ENCODE assay signal across 8 mouse cellular contexts in the genomic region with DNA sequence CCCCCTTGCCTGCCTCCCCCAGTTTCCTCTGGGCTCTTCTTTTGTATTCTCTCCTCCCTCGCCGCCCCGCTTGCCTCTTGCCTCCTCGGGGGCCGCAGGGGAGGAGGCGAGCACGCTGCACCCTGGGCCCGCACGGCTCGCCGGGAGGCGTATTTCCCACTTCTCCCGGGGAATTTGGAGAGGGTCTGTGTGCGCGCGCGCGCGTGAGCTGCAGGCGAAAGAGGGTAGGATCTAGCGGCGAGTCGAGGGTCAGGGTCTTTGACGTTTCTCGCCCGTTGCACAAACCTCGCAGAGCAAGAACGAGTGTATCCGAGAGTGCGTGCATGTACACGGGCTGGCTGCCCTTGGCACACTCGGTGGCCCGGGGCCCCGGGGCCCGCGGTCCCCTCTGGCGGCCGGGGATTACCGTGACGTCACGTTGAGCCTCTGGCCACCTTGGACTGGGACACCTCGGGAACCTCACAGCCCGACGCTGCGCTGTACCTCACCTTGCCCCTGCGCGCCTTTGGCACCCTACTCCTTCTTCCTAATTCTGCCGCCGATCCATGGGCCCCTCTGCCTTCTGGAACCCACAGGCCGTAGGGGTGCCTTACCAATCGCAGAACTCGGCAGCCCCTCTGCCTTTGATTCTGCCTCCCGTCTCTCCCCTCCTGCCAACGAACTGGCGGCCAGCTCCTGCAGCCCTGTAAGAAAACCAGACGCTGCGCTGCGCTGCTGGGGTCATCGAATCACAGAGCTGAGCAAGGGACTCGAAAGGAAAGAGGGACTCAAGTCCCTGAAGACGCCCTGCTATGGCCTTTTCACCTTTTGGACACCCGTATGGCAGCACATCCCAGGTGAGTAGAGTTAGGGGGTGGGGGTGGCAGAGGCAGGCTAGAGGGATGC. TPM values are rescaled to one million over a fixed set of nuclear protein-coding genes. Genes with fewer than 3 reads are reported as not detected.
DNase-seq lines count a peak whose midpoint lies in the region; ATAC-seq lines count a peak whose summit lies in the region.

A gene (plus strand): TSS at position 45 of the 885 bp plus-strand sequence.

- peak within 1 kb of the TSS; percentile 55 for H3K9ac ChIP-seq in heart, embryonic 16.5 days (ENCODE audit: low read length)

- H3K27me3 ChIP-seq in heart, embryonic 16.5 days (ENCODE audit: control insufficient read depth, insufficient read depth, low read length), result peaks cover 89% of the 10 kb centered on the region
- H3K27me3 ChIP-seq in midbrain, embryonic 10.5 days (ENCODE audit: low read depth, poor library complexity, severe bottlenecking), result peaks cover 100% of the 10 kb centered on the region

- H3K9me3 ChIP-seq in heart, embryonic 16.5 days (replicated peaks; ENCODE audit: control insufficient read depth, low read length), result no peaks in the 10 kb centered on the region
- H3K9me3 ChIP-seq in midbrain, embryonic 10.5 days (replicated peaks), result no peaks in the 10 kb centered on the region

- peak within 1 kb of the TSS; percentile 57 for H3K4me3 ChIP-seq in heart, embryonic 16.5 days (ENCODE audit: low read length)
- peak within 1 kb of the TSS; percentile 68 for H3K4me3 ChIP-seq in midbrain, embryonic 10.5 days

- peak; percentile 10 to 13 for DNase-seq in cerebellum, postnatal 14 days
- no peak for DNase-seq in cerebellum, adult 9-10 months
- peak; percentile 27 for DNase-seq in R1 (ENCODE audit: low read depth, low spot score)
- peak; percentile 61 for DNase-seq in midbrain, embryonic 10.5 days (ENCODE audit: low spot score)
- DNase-seq in B cell, adult 2 months, result no peak
- DNase-seq in layer of hippocampus, adult 9-11 months, result no peak
- DNase-seq in c-Kit-positive CD71-positive TER-119-positive erythroid progenitor cells, embryonic 14.5 days (ENCODE audit: low spot score), result no peak

- H3K36me3 ChIP-seq in heart, embryonic 16.5 days (ENCODE audit: control insufficient read depth, insufficient read depth), result no peaks in the 10 kb centered on the region
- peaks cover 7% of the 10 kb centered on the region; the same call in 1 of the 2 replicates for H3K36me3 ChIP-seq in midbrain, embryonic 10.5 days

- no peak for ATAC-seq in heart, embryonic 16.5 days (replicated peaks; ENCODE audit: extremely low read depth, insufficient read depth, low FRiP score)

- no peak within 1 kb of the TSS for H3K27ac ChIP-seq in heart, embryonic 16.5 days (ENCODE audit: low read length)
- H3K27ac ChIP-seq in midbrain, embryonic 10.5 days (replicated peaks), result peak within 1 kb of the TSS; percentile 79

- WGBS in heart, embryonic 16.5 days, result under 1% methylated on average over 59 of the region's 62 CpGs
- WGBS in midbrain, embryonic 10.5 days, result under 1% methylated on average over 61 of the region's 62 CpGs

- H3K4me1 ChIP-seq in heart, embryonic 16.5 days (ENCODE audit: control insufficient read depth, insufficient read depth, low read length), result peaks cover 17% of the 10 kb centered on the region
- H3K4me1 ChIP-seq in midbrain, embryonic 10.5 days, result peaks cover 84% of the 10 kb centered on the region

- peak within 1 kb of the TSS; percentile 90 for H3K4me2 ChIP-seq in heart, embryonic 16.5 days (ENCODE audit: low read depth, low read length)

RNA-seq across cellular contexts. Expression of the gene that starts here (rescaled TPM):
- polyA plus RNA-seq in heart, embryonic 16.5 days (2015; fragmentation: Nextera tagmentation; extraction: Ambion mirVana), result 0.50 and 0.77 TPM in 2 replicates
- 2.3 and 3.0 TPM in 2 replicates for polyA plus RNA-seq in midbrain, embryonic 10.5 days (2016; fragmentation: Nextera tagmentation; extraction: Ambion mirVana)

Comparison
In these comparisons a context has a peak if more than half of its experiments do, and no peak if none do; other contexts are left out.
1. DNase-seq: peak in cerebellum, postnatal 14 days (2 of 2), R1 (single experiment) and midbrain, embryonic 10.5 days (single experiment); none in cerebellum, adult 9-10 months (single experiment), B cell, adult 2 months (0 of 2), layer of hippocampus, adult 9-11 months (single experiment) and c-Kit-positive CD71-positive TER-119-positive erythroid progenitor cells, embryonic 14.5 days (single experiment).